Mouse (Mus musculus) macrophage (primary cell): ENCODE data around the gene Phldb1. TPM values are rescaled to one million over a fixed set of nuclear protein-coding genes. Genes with fewer than 3 reads are reported as not detected.

Experiments
- H3K27ac ChIP-seq: fragments of 350-480 bp; formaldehyde crosslinking; 2 replicates; pipeline ENCODE4 v1.9.0; 2021
- H3K36me3 ChIP-seq: fragments of 350-480 bp; formaldehyde crosslinking; 2 replicates; pipeline ENCODE4 v1.9.0; 2021; ENCODE audit errors: inconsistent target
- H3K4me3 ChIP-seq: fragments of 350-480 bp; formaldehyde crosslinking; 2 replicates; pipeline ENCODE4 v1.9.0; 2021; ENCODE audit errors: inconsistent target
- H3K79me2 ChIP-seq: fragments of 350-480 bp; formaldehyde crosslinking; 2 replicates; pipeline ENCODE4 v1.9.0; 2021; ENCODE audit errors: inconsistent target
- WGBS: methylation state at CpG from one replicate; pipeline ENCODE4 v1.1.7; 2026; ENCODE audit warnings: inconsistent platforms; ENCODE audit not compliant: missing documents; 5-methylcytosine and 5-hydroxymethylcytosine counted together
- polyA plus RNA-seq: library from polyadenylated mRNA; stranded (reverse); fragments of 250-400 nt; gene quantifications from 3 replicates; pipeline ENCODE4 v1.2.4, GENCODE M21; 2018; ENCODE audit warnings: inconsistent platforms

Gene Phldb1
- polyA plus RNA-seq, 1 experiment from 2014 or later = 2.4 TPM

- 0 out of 2 replicates have a peak, but pooled peaks cover under 1% of the 10 kb centered on the region for H3K36me3 ChIP-seq
- 50% methylated on average over 8 of the region's 8 CpGs for WGBS
- no peak overlapping the region for H3K27ac ChIP-seq
- no peaks in the 10 kb centered on the region for H3K79me2 ChIP-seq
- H3K4me3 ChIP-seq = no peak overlapping the region
Measured at GRCm38 (mm10) chr9:44737240-44737949, 2.4 kb upstream of the Phldb1 start.

- H3K79me2 ChIP-seq = no peaks in the 10 kb centered on the region
- no peak overlapping the region for H3K4me3 ChIP-seq
- H3K36me3 ChIP-seq = no peaks in the 10 kb centered on the region
- 100% methylated on average over 2 of the region's 2 CpGs for WGBS
- H3K27ac ChIP-seq = no peak overlapping the region
Measured at GRCm38 (mm10) chr9:44736301-44736700, 1.3 kb upstream of the Phldb1 start.

GRCm38 (mm10) chr9:44735886-44736285, 888 bp upstream of the Phldb1 start:
- Histone ChIP-seq H3K4me3 (no peak overlapping the region), H3K36me3 (no peaks in the 10 kb centered on the region), H3K27ac (no peak overlapping the region), H3K79me2 (no peaks in the 10 kb centered on the region)
- 91% methylated on average over 6 of the region's 6 CpGs for WGBS

GRCm38 (mm10) chr9:44733671-44734523, 1.1 kb downstream of the Phldb1 start:
- Histone ChIP-seq H3K27ac (no peak overlapping the region), H3K4me3 (peak overlapping the region; percentile 8), H3K79me2 (no peaks in the 10 kb centered on the region), H3K36me3 (no peaks in the 10 kb centered on the region)
- WGBS = 7% methylated on average over 78 of the region's 79 CpGs

GRCm38 (mm10) chr9:44732921-44733530, 2.0 kb downstream of the Phldb1 start:
- no peaks in the 10 kb centered on the region for H3K79me2 ChIP-seq
- WGBS = 53% methylated on average over 12 of the region's 12 CpGs
- H3K27ac ChIP-seq = no peak overlapping the region
- no peaks in the 10 kb centered on the region for H3K36me3 ChIP-seq
- H3K4me3 ChIP-seq = no peak overlapping the region

GRCm38 (mm10) chr9:44732130-44732549, 2.9 kb downstream of the Phldb1 start:
- Histone ChIP-seq H3K4me3 (no peak overlapping the region), H3K79me2 (no peaks in the 10 kb centered on the region), H3K27ac (no peak overlapping the region), H3K36me3 (no peaks in the 10 kb centered on the region)
- 69% methylated on average over 5 of the region's 5 CpGs for WGBS

- no peak overlapping the region for H3K4me3 ChIP-seq
- H3K27ac ChIP-seq = no peak overlapping the region
- no peaks in the 10 kb centered on the region for H3K79me2 ChIP-seq
- WGBS = 77% methylated on average over 5 of the region's 5 CpGs
- no peaks in the 10 kb centered on the region for H3K36me3 ChIP-seq
Measured at GRCm38 (mm10) chr9:44727441-44727840, 7.6 kb downstream of the Phldb1 start.

GRCm38 (mm10) chr9:44726431-44727146, 8.4 kb downstream of the Phldb1 start:
- no peak overlapping the region for H3K27ac ChIP-seq
- WGBS = 94% methylated on average over 9 of the region's 10 CpGs
- no peaks in the 10 kb centered on the region for H3K36me3 ChIP-seq
- H3K4me3 ChIP-seq = no peak overlapping the region
- no peaks in the 10 kb centered on the region for H3K79me2 ChIP-seq

- no peaks in the 10 kb centered on the region for H3K36me3 ChIP-seq
- no peaks in the 10 kb centered on the region for H3K79me2 ChIP-seq
- no peak overlapping the region for H3K4me3 ChIP-seq
- H3K27ac ChIP-seq = no peak overlapping the region
- WGBS = 90% methylated on average over 2 of the region's 2 CpGs
Measured at GRCm38 (mm10) chr9:44724665-44725064, 10.3 kb downstream of the Phldb1 start.

- WGBS = 95% methylated on average over 6 of the region's 6 CpGs
- H3K36me3 ChIP-seq = no peaks in the 10 kb centered on the region
- H3K4me3 ChIP-seq = no peak overlapping the region
- H3K79me2 ChIP-seq = no peaks in the 10 kb centered on the region
- no peak overlapping the region for H3K27ac ChIP-seq
Measured at GRCm38 (mm10) chr9:44724223-44724622, 10.8 kb downstream of the Phldb1 start.

GRCm38 (mm10) chr9:44723521-44724041, 11.4 kb downstream of the Phldb1 start:
- WGBS = 90% methylated on average over 11 of the region's 11 CpGs
- H3K27ac ChIP-seq = no peak overlapping the region
- H3K79me2 ChIP-seq = no peaks in the 10 kb centered on the region
- no peak overlapping the region for H3K4me3 ChIP-seq
- H3K36me3 ChIP-seq = no peaks in the 10 kb centered on the region

GRCm38 (mm10) chr9:44723008-44723407, 12.0 kb downstream of the Phldb1 start:
- Histone ChIP-seq H3K27ac (no peak overlapping the region), H3K79me2 (no peaks in the 10 kb centered on the region), H3K36me3 (no peaks in the 10 kb centered on the region), H3K4me3 (no peak overlapping the region)
- 17% methylated on average over 7 of the region's 7 CpGs for WGBS

GRCm38 (mm10) chr9:44722575-44722974, 12.4 kb downstream of the Phldb1 start:
- 72% methylated on average over 7 of the region's 7 CpGs for WGBS
- no peaks in the 10 kb centered on the region for H3K79me2 ChIP-seq
- H3K36me3 ChIP-seq = no peaks in the 10 kb centered on the region
- no peak overlapping the region for H3K4me3 ChIP-seq
- no peak overlapping the region for H3K27ac ChIP-seq

- Histone ChIP-seq H3K27ac (no peak overlapping the region), H3K36me3 (no peaks in the 10 kb centered on the region), H3K79me2 (no peaks in the 10 kb centered on the region), H3K4me3 (no peak overlapping the region)
- WGBS = 93% methylated on average over 3 of the region's 3 CpGs
Measured at GRCm38 (mm10) chr9:44721877-44722186, 13.2 kb downstream of the Phldb1 start.
